Mouse (Mus musculus): ENCODE measurements around the gene Rnaset2a. TPM values are rescaled to one million over a fixed set of nuclear protein-coding genes. Genes with fewer than 3 reads are reported as not detected.
A peak's percentile ranks its signal among the peaks of the same experiment; 100 is the strongest.
"Not testable (repeated sequence)": the region's sequence is repeated elsewhere in the genome, so short reads cannot be mapped to it uniquely, and the experiment has no call there.

Rnaset2a gene
- polyA plus RNA-seq, 1 experiment from 2014 or later: 12.6 TPM

DNA sequence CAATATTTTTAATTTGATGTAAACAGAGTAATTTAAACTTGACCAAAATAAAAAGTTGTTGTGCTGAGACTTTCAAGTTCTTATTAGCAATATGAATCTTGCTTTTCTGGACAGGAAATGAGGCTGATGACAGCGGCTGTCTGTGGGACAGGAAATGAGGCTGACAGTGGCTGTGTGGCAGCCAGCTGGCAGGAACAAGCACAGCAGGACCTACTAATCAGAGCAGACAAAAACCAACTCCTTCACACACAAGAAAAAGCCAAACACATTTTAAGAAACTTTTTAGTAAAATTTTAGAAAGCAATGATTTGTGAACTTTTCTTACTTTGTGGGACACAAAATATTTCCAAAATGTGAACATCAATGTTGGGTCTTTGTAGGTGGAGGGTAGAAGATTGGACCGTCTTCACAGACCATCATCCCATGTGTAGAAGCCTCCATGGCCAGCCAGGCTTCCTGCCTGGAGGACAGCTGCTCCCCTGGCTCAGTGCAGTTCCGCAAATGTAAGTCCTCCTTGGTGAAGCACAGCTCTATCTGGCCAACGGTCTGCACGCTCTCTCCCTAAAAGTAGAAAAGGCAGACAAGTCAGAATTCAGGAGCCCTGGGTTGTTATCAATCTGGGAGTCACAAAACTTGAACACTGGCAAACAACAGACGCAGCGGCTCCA lies 19.4 kb downstream of the Rnaset2a start:
- not testable (repeated sequence) for ATAC-seq (ENCODE audit: low FRiP score); H3K27me3 ChIP-seq (replicated peaks)
- 89% methylated on average over 1 of the region's 7 CpGs for WGBS

DNA sequence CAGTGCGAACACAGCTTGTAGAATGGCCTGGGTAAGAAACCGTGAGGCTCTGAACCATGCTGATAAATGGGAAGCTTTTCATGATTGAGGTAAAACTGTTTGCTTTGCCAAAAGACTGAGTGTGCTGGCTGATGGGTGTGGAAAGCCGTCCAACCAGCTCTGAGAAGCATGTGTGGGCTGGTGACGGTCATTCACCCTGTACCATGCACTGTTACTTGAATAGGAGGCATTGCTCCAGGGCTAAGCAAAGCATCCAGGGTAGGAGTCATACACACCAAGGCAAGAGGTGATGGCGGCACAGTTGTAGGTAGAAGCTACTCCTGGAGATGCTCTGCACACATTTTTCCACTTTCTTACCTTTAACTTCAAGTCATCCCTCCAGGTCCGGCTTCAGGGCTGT lies 23.3 kb downstream of the Rnaset2a start:
- not testable (repeated sequence) for H3K9ac ChIP-seq (replicated peaks); H3K4me1 ChIP-seq; ATAC-seq (ENCODE audit: low FRiP score); H3K4me2 ChIP-seq; H3K27ac ChIP-seq (replicated peaks); H3K27me3 ChIP-seq (replicated peaks); H3K36me3 ChIP-seq; H3K4me3 ChIP-seq (replicated peaks); H3K9me3 ChIP-seq (replicated peaks)
- 92% methylated on average over 2 of the region's 6 CpGs for WGBS

More for the DNA sequence above, 19.4 kb downstream of the Rnaset2a start:
- H3K4me3 ChIP-seq (replicated peaks); H3K36me3 ChIP-seq; H3K9ac ChIP-seq (replicated peaks); H3K4me2 ChIP-seq; H3K4me1 ChIP-seq; H3K27ac ChIP-seq (replicated peaks); H3K9me3 ChIP-seq (replicated peaks): not testable (repeated sequence)

DNA sequence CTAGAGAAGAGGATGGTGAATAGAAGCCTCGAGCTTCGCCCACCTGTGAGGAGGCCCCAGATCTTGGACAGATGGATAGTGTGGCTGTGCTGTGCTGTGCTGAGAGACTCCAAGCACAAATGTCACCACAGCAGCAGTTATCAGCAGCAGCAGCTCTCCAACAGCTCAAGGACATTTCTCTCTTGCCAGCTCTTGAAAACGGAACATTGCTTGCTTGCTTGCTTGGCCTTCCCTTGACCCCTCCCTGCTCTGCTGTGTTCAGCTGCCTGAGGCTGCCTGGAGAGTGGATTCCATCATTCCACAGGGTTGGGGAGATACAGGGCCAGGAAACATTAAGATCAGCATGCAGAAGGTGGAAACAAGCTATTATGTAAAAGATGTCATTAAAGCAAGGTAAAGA lies 24.9 kb downstream of the Rnaset2a start:
- not testable (repeated sequence) for H3K36me3 ChIP-seq; H3K27ac ChIP-seq (replicated peaks); H3K4me2 ChIP-seq; H3K9me3 ChIP-seq (replicated peaks); H3K9ac ChIP-seq (replicated peaks); ATAC-seq (ENCODE audit: low FRiP score); H3K27me3 ChIP-seq (replicated peaks); H3K4me3 ChIP-seq (replicated peaks); H3K4me1 ChIP-seq
- WGBS: no CpG with 5 or more reads among the region's 3 CpGs

DNA sequence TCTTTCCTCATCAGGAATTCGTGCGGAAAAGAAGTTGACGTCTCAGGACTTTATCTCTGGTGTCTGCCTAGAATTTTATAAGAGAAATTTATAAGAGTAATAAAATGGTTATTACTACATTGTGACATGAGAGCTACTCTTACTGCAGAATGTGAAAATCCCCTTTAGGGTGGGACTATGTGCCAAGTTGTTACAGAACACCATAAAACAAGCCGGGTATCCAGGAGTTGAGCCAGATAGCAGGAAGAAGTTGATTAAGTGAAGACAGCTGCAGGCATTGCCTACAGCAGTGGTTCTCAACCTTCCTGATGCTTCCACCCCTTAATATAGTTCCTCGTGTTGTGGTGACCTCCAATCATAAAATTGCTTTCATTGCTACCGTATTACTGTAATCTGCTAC lies 31.0 kb downstream of the Rnaset2a start:
- WGBS: no CpG with 5 or more reads among the region's 6 CpGs
- H3K4me2 ChIP-seq; H3K4me3 ChIP-seq (replicated peaks); H3K4me1 ChIP-seq; ATAC-seq (ENCODE audit: low FRiP score); H3K36me3 ChIP-seq; H3K27me3 ChIP-seq (replicated peaks); H3K27ac ChIP-seq (replicated peaks); H3K9me3 ChIP-seq (replicated peaks); H3K9ac ChIP-seq (replicated peaks): not testable (repeated sequence)

DNA sequence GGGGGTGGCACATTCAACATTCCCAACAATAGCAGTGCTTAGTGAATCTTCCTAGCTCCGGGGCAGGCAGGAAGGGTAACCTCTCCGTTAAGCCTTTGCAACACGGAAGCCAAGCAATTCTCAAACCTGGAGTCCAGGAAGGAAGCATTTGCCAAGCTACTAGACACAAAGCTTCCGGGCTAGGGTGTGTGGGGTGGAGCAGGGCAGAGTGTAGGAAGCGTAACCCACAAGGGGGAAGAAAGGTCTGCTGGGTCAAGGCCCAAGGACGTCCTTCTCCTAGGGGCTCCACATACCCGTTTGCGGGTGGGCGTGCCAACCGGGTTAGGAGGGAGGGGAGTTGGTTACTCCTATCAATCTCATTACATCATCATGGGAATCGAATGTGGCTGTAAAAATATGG lies 31.5 kb downstream of the Rnaset2a start:
- WGBS: 79% methylated on average over 5 of the region's 11 CpGs
- H3K9ac ChIP-seq (replicated peaks); H3K4me1 ChIP-seq; H3K9me3 ChIP-seq (replicated peaks); H3K36me3 ChIP-seq; H3K4me3 ChIP-seq (replicated peaks); H3K27ac ChIP-seq (replicated peaks); H3K27me3 ChIP-seq (replicated peaks); H3K4me2 ChIP-seq; ATAC-seq (ENCODE audit: low FRiP score): not testable (repeated sequence)

DNA sequence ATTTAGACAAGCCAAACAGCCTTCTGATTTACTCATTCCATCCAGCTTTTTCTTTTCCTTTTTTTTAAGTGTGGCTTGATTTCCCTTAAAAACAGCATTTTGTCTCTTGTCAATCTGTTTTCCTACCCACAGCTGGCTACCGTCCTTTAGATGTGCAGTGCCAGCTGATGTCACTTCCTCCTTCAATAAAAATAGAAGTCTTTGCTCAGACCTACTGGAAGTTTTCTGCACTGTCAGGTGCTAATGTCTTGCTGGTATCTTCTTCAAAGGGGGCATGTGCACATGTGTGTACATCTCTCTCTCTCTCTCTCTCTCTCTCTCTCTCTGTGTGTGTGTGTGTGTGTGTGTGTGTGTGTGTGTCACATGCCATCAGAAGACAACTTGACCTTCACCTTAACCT lies 35.7 kb downstream of the Rnaset2a start:
- not testable (repeated sequence) for H3K9ac ChIP-seq (replicated peaks); H3K27ac ChIP-seq (replicated peaks); H3K4me2 ChIP-seq; ATAC-seq (ENCODE audit: low FRiP score); H3K36me3 ChIP-seq; H3K9me3 ChIP-seq (replicated peaks); H3K4me1 ChIP-seq; H3K4me3 ChIP-seq (replicated peaks); H3K27me3 ChIP-seq (replicated peaks)
- WGBS: no CpG with 5 or more reads among the region's 1 CpGs

DNA sequence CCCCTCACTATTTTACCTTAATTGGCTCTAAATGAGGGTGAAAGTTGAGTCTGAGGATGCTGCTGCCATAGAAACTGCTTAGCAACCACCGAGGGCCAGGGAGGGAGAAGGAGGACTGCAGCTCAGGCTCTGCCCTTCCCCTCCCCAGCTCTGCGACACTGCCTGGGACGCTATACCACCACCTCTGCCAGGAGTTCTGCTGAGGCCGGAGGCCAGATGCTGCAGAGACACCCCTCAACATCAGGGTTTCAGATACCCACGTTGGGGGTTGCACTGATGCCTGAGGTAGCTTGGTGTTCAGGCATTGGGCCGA lies 46.6 kb downstream of the Rnaset2a start:
- 39% methylated on average over 3 of the region's 6 CpGs for WGBS
- H3K9me3 ChIP-seq (replicated peaks); H3K9ac ChIP-seq (replicated peaks); H3K27ac ChIP-seq (replicated peaks); H3K4me1 ChIP-seq; H3K27me3 ChIP-seq (replicated peaks); H3K36me3 ChIP-seq; H3K4me3 ChIP-seq (replicated peaks); H3K4me2 ChIP-seq: not testable (repeated sequence)
- peak; percentile 69 for ATAC-seq (ENCODE audit: low FRiP score)

DNA sequence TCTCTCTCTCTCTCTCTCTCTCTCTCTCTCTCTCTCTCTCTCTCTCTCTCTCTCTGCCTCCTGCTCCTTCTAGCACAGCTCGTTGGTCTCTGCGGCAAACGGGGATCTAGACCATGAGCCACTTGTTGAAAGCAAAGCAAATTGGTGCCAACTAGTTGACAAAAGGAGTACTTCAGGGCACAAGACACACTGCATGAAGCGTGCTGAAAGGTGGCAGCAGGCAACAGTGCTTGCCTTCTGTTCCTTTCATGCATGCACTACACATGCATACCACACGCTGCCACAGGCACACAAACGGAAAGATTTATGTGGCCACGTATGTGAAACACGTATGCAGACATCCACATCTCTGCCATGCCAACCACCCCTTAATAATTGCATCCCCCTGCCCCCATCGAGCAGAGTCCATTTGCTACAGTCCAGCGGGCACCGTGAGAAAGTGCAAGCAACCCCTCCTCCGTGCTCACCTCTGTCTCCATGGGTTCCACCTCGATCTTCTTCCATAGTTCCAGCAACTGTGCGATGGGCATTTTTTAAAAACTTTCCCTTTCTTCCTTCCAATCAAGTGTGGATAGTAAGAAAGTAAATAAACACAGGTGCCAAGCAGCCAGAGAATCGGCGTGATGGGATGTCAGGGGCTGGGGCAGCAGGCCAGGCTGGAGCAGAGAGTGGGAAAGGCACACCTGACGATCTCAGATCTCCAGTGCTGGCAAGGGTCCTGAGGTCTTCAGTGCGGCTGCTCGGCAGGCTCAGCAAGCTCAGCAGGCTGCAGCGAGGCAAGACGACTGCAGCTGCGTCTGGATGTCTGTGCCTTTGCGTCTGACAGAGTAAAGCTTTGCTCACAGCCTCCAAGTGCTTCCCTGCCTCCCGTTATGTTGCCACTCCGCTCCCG lies 47.2 kb downstream of the Rnaset2a start:
- H3K9ac ChIP-seq (replicated peaks); H3K4me2 ChIP-seq; H3K4me3 ChIP-seq (replicated peaks); H3K4me1 ChIP-seq; H3K36me3 ChIP-seq; H3K27ac ChIP-seq (replicated peaks); H3K9me3 ChIP-seq (replicated peaks); H3K27me3 ChIP-seq (replicated peaks): not testable (repeated sequence)
- peak; percentile 76 for ATAC-seq (ENCODE audit: low FRiP score)
- WGBS: 5% methylated on average over 6 of the region's 26 CpGs

DNA sequence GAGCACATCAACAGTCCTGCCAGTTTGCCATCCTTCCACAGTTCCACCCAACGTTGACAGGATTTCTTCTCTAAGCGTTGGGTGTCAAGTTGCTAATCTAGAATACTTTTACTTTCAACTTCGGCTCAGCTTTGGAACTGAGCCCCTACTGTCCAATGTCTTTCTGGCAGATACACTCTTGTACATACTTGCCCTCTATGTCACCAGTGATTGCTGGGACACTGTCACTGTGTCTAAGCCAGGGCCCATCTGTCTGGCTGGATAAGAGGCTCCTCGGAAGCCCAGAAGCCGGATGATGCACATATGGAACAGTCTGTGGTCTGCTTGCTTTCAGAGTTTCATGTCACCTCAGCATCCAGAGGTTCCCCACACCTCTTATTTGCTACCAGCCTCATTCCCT lies 51.7 kb downstream of the Rnaset2a start:
- ATAC-seq (ENCODE audit: low FRiP score); H3K36me3 ChIP-seq; H3K4me3 ChIP-seq (replicated peaks); H3K4me2 ChIP-seq; H3K9me3 ChIP-seq (replicated peaks); H3K4me1 ChIP-seq; H3K9ac ChIP-seq (replicated peaks); H3K27me3 ChIP-seq (replicated peaks); H3K27ac ChIP-seq (replicated peaks): not testable (repeated sequence)
- 80% methylated on average over 3 of the region's 5 CpGs for WGBS

DNA sequence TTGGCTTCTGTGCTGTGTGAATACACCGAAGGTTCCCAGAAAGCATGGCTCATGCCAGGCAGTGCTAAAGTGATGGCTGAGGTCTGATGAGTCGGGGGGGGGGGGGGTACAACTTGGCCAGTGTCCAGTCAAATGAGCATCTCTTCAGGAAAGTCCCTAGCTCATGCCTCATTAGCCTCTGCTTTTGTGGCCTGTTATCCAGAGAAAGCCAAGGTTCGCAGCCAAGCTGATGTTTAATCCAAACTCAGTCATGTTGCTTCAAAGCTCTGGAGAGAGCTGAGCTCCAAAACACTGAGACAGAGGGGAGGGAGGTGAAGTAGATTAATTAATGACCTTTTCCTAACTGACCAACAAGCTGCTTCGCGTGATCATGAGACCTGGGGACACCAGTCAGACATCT lies 52.2 kb downstream of the Rnaset2a start:
- not testable (repeated sequence) for H3K36me3 ChIP-seq

DNA sequence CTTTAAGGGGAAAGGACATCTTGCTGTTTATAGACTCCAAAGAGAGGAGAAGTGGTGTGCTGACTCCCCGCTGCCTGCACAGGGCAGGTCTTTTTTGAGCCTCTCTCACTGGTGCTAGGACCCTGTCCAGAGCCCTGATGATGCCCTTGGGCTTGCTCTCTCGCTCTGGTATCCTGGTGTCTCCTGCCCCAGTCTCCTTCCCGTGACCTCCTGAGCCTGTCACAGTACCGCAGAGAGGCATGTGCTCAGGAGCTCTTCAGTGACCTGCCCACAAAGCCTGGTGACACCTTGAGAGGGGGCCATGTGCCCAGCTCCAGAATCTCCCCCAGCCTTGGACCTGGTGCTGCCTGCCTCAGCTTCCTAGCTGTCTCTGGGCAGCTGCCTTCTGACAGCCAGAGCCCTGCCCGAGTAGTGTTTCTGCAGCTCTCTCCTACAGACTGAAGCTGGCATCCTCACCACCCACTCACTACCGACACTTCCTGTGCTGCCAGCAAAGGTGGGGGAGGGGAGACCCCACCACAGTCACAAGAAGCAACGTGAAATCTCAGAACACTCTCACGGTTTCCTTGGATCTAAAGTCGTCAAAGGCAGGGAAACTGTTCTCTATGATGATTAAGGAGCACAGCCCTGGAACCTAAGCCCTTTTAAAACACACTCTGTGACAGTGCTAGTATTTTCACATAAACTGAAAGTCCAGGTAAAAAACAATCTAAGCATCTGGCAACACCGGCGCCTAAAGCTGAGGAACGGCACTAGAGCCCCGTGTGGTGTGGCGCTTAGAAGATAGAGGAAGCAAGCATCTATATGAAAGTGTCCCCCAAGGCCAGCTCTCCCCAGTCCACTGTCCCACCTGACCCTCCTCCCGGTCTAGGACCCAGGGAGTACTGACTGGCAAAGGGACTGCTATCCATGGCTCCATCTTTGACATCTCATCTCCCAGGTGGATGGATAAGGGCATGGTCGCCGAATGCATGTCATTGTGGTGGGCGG lies 55.1 kb downstream of the Rnaset2a start:
- not testable (repeated sequence) for H3K27me3 ChIP-seq (replicated peaks); H3K4me2 ChIP-seq; H3K4me1 ChIP-seq; H3K36me3 ChIP-seq; H3K4me3 ChIP-seq (replicated peaks); H3K9me3 ChIP-seq (replicated peaks); H3K27ac ChIP-seq (replicated peaks); H3K9ac ChIP-seq (replicated peaks)
- 63% methylated on average over 4 of the region's 18 CpGs for WGBS
- ATAC-seq (ENCODE audit: low FRiP score): peak; percentile 36; the same call in 1 of the 2 replicates

More for the DNA sequence above, 52.2 kb downstream of the Rnaset2a start:
- not testable (repeated sequence) for H3K9me3 ChIP-seq (replicated peaks); H3K4me1 ChIP-seq; H3K27ac ChIP-seq (replicated peaks); ATAC-seq (ENCODE audit: low FRiP score); H3K27me3 ChIP-seq (replicated peaks); H3K9ac ChIP-seq (replicated peaks); H3K4me2 ChIP-seq; H3K4me3 ChIP-seq (replicated peaks)
- WGBS: 52% methylated on average over 3 of the region's 5 CpGs
